Mouse (Mus musculus) G1E (cell line): ENCODE results near the gene Tmem184a.

Experiments used
- CTCF ChIP-seq: IDR thresholded peaks from 2 replicates; pipeline ENCODE4 v1.5.1; 2012; ENCODE audit warnings: low read depth, low read length, inconsistent platforms, mixed read lengths
- POLR2AphosphoS5 ChIP-seq: IDR thresholded peaks from 2 replicates; pipeline ENCODE4 v1.6.1; 2012; ENCODE audit warnings: low read depth, low read length, inconsistent platforms; ENCODE audit not compliant: insufficient replicate concordance

DNA sequence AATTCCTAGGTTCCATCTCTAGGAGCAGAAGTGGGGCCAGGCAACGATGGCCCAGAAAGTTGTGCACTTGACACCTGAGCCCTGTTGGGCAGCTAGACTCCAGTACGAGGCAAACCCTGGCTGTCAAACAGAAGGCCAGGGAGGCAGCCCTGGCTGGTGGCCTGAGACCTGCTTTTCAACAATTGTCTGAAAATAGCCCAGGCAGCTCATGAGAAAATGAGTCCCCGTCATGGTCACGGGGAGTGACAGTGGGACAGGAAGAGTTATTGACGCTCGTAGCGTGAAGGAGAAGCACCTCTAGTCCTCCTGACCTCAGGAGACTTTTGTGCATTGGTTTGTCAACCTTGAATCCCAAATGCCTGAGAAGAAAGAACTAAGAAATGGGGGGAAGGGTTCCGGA, 38.3 kb downstream of the Tmem184a start:
- TF ChIP-seq CTCF: no peak
- TF ChIP-seq POLR2AphosphoS5: no peak
